Mouse (Mus musculus): ENCODE measurements at regions not wholly inside any gene's neighbourhood (a gene's known extent, or its start where the extent isn't known, plus 50 kb on each side); places are given as distances from the start of the nearest gene placed in this dataset.

- no peaks in the 10 kb centered on the region for H3K9me3 ChIP-seq (replicated peaks; ENCODE audit: low read length)
- H3K9ac ChIP-seq (ENCODE audit: insufficient read depth, low read depth) = no peak overlapping the region
- H3K27ac ChIP-seq (ENCODE audit: insufficient read depth, low read depth) = no peak overlapping the region
- dilution Hi-C loops (cut with MboI; ENCODE audit: extremely low pct_ligation_motif_present, extremely low pct_unique_long_range_greater_than_20kb, low sequenced_read_pairs) = no loop called here
- no peak for DNase-seq (ENCODE audit: extremely low read depth)
- H3K27me3 ChIP-seq (replicated peaks) = no peaks in the 10 kb centered on the region
- in situ Hi-C loops (cut with MboI; ENCODE audit: low pct_ligation_motif_present, low pct_unique_long_range_greater_than_20kb, low sequenced_read_pairs) = no loop called here
- no peaks in the 10 kb centered on the region for H3K36me3 ChIP-seq (replicated peaks in 1 of 2; ENCODE audit: control insufficient read depth in 1 of 2, insufficient read depth in 1 of 2, low read length in 1 of 2)
- no peak overlapping the region for H3K4me2 ChIP-seq (ENCODE audit: insufficient read depth, low read depth, poor library complexity, severe bottlenecking)
- no peaks in the 10 kb centered on the region for H3K4me1 ChIP-seq (ENCODE audit: control insufficient read depth in 1 of 2, insufficient read depth in 2 of 2)
- no peak overlapping the region for H3K4me3 ChIP-seq (replicated peaks in 1 of 3; ENCODE audit: low read depth in 2 of 3, low read length in 2 of 3, poor library complexity in 1 of 3)
- no peak for TF ChIP-seq KAT2A (IDR thresholded peaks at IDR 0.05; ENCODE audit: insufficient replicate concordance, low read length)
- no peak for TF ChIP-seq SIN3A (IDR thresholded peaks at IDR 0.05; ENCODE audit: low read length)
- no peak for TF ChIP-seq UBTF (IDR thresholded peaks at IDR 0.05; ENCODE audit: low read depth, low read length)
- TF ChIP-seq MEF2A (IDR thresholded peaks at IDR 0.05; ENCODE audit: borderline replicate concordance, low read depth, low read length) = no peak
- TF ChIP-seq NELFE (IDR thresholded peaks at IDR 0.05; ENCODE audit: low read depth, low read length) = no peak
- no peak for TF ChIP-seq USF1 (IDR thresholded peaks at IDR 0.05; ENCODE audit: low read depth, low read length)
- no peak for TF ChIP-seq POLR2AphosphoS2 (IDR thresholded peaks at IDR 0.05; ENCODE audit: low read depth, low read length)
- TF ChIP-seq IRF4 (IDR thresholded peaks at IDR 0.05; ENCODE audit: low read depth, low read length) = no peak
- no peak for TF ChIP-seq JUN (IDR thresholded peaks at IDR 0.05; ENCODE audit: insufficient read depth, low read depth, low read length)
- no peak for TF ChIP-seq USF2 (conservative IDR thresholded peaks at IDR 0.05; ENCODE audit: low read depth, low read length)
- no peaks in the 10 kb centered on the region for H3K79me2 ChIP-seq (replicated peaks; ENCODE audit: control insufficient read depth, extremely low read depth, insufficient read depth, poor library complexity, severe bottlenecking)
Observed at GRCm38 (mm10) chr16:86812692-86813091, 541.3 kb upstream of the N6amt1 start.

- H3K36me3 ChIP-seq (replicated peaks in 1 of 2; ENCODE audit: control insufficient read depth in 1 of 2, insufficient read depth in 1 of 2, low read length in 1 of 2) = no peaks in the 10 kb centered on the region
- no peak for DNase-seq (ENCODE audit: extremely low read depth)
- no peak overlapping the region for H3K4me3 ChIP-seq (replicated peaks in 1 of 3; ENCODE audit: low read depth in 2 of 3, low read length in 2 of 3, poor library complexity in 1 of 3)
- H3K9ac ChIP-seq (ENCODE audit: insufficient read depth, low read depth) = no peak overlapping the region
- no peak overlapping the region for H3K4me2 ChIP-seq (ENCODE audit: insufficient read depth, low read depth, poor library complexity, severe bottlenecking)
- no peak overlapping the region for H3K27ac ChIP-seq (ENCODE audit: insufficient read depth, low read depth)
- no peak for TF ChIP-seq KAT2A (IDR thresholded peaks at IDR 0.05; ENCODE audit: insufficient replicate concordance, low read length)
- TF ChIP-seq TBP (conservative IDR thresholded peaks at IDR 0.05; ENCODE audit: low read depth, low read length) = no peak
- no peak for TF ChIP-seq JUN (IDR thresholded peaks at IDR 0.05; ENCODE audit: insufficient read depth, low read depth, low read length)
- H3K79me2 ChIP-seq (replicated peaks; ENCODE audit: control insufficient read depth, extremely low read depth, insufficient read depth, poor library complexity, severe bottlenecking) = no peaks in the 10 kb centered on the region
- no peaks in the 10 kb centered on the region for H3K27me3 ChIP-seq (replicated peaks)
- H3K9me3 ChIP-seq (replicated peaks; ENCODE audit: low read length) = no peaks in the 10 kb centered on the region
- dilution Hi-C loops (cut with MboI; ENCODE audit: extremely low pct_ligation_motif_present, extremely low pct_unique_long_range_greater_than_20kb, low sequenced_read_pairs) (no loop called here), in situ Hi-C loops (cut with MboI; ENCODE audit: low pct_ligation_motif_present, low pct_unique_long_range_greater_than_20kb, low sequenced_read_pairs) (no loop called here)
- H3K4me1 ChIP-seq (ENCODE audit: control insufficient read depth in 1 of 2, insufficient read depth in 2 of 2) = peaks cover 0 to 7% of the 10 kb centered on the region in 2 experiments; a peak in 1 of 4 replicates
Observed at GRCm38 (mm10) chr16:86808644-86809324, 545.2 kb upstream of the N6amt1 start.

GRCm38 (mm10) chr16:86806374-86806773, 547.6 kb upstream of the N6amt1 start:
- dilution Hi-C loops (cut with MboI; ENCODE audit: extremely low pct_ligation_motif_present, extremely low pct_unique_long_range_greater_than_20kb, low sequenced_read_pairs) = no loop called here
- no peaks in the 10 kb centered on the region for H3K9me3 ChIP-seq (replicated peaks; ENCODE audit: low read length)
- in situ Hi-C loops (cut with MboI; ENCODE audit: low pct_ligation_motif_present, low pct_unique_long_range_greater_than_20kb, low sequenced_read_pairs) = no loop called here
- no peaks in the 10 kb centered on the region for H3K79me2 ChIP-seq (replicated peaks; ENCODE audit: control insufficient read depth, extremely low read depth, insufficient read depth, poor library complexity, severe bottlenecking)
- H3K27ac ChIP-seq (ENCODE audit: insufficient read depth, low read depth) = no peak overlapping the region
- no peaks in the 10 kb centered on the region for H3K36me3 ChIP-seq (replicated peaks in 1 of 2; ENCODE audit: control insufficient read depth in 1 of 2, insufficient read depth in 1 of 2, low read length in 1 of 2)
- no peak overlapping the region for H3K4me3 ChIP-seq (replicated peaks in 1 of 3; ENCODE audit: low read depth in 2 of 3, low read length in 2 of 3, poor library complexity in 1 of 3)
- no peak for TF ChIP-seq MAFK (IDR thresholded peaks at IDR 0.05; ENCODE audit: insufficient replicate concordance, low read length)
- TF ChIP-seq E2F4 (IDR thresholded peaks at IDR 0.05; ENCODE audit: insufficient replicate concordance, low read depth, low read length) = no peak
- TF ChIP-seq PAX5 (IDR thresholded peaks at IDR 0.05; ENCODE audit: low read length) = no peak
- TF ChIP-seq MXI1 (IDR thresholded peaks at IDR 0.05; ENCODE audit: low read depth, low read length) = no peak
- no peak for TF ChIP-seq ZKSCAN1 (IDR thresholded peaks at IDR 0.05; ENCODE audit: borderline replicate concordance, low read depth, low read length)
- TF ChIP-seq JUND (conservative IDR thresholded peaks at IDR 0.05; ENCODE audit: low read depth, low read length) = no peak
- TF ChIP-seq GABPA (IDR thresholded peaks at IDR 0.05; ENCODE audit: insufficient replicate concordance, low read depth, low read length) = no peak
- TF ChIP-seq TBP (conservative IDR thresholded peaks at IDR 0.05; ENCODE audit: low read depth, low read length) = no peak
- TF ChIP-seq CTCF (conservative IDR thresholded peaks at IDR 0.05 in 1 of 2, IDR thresholded peaks at IDR 0.05 in 1 of 2; ENCODE audit: low read depth in 2 of 2, low read length in 2 of 2) = no peak
- no peak for TF ChIP-seq POLR2A (IDR thresholded peaks at IDR 0.05; ENCODE audit: low read depth, low read length)
- no peak for TF ChIP-seq JUN (IDR thresholded peaks at IDR 0.05; ENCODE audit: insufficient read depth, low read depth, low read length)
- TF ChIP-seq ZMIZ1 (IDR thresholded peaks at IDR 0.05; ENCODE audit: low read depth, low read length) = no peak
- TF ChIP-seq SMC3 (IDR thresholded peaks at IDR 0.05; ENCODE audit: low read depth, low read length) = no peak
- TF ChIP-seq CHD1 (IDR thresholded peaks at IDR 0.05; ENCODE audit: low read depth, low read length) = no peak
- H3K4me2 ChIP-seq (ENCODE audit: insufficient read depth, low read depth, poor library complexity, severe bottlenecking) = no peak overlapping the region
- DNase-seq (ENCODE audit: extremely low read depth) = no peak
- no peak overlapping the region for H3K9ac ChIP-seq (ENCODE audit: insufficient read depth, low read depth)
- peaks cover 0 to 13% of the 10 kb centered on the region in 2 experiments; a peak in 2 of 4 replicates for H3K4me1 ChIP-seq (ENCODE audit: control insufficient read depth in 1 of 2, insufficient read depth in 2 of 2)
- H3K27me3 ChIP-seq (replicated peaks) = no peaks in the 10 kb centered on the region

Measured in CH12.LX (cell line).